Mouse (Mus musculus): ENCODE measurements at regions not wholly inside any gene's neighbourhood (a gene's known extent, or its start where the extent isn't known, plus 50 kb on each side); places are given as distances from the start of the nearest gene placed in this dataset.
"Not testable (repeated sequence)": the region's sequence is repeated elsewhere in the genome, so short reads cannot be mapped to it uniquely, and the experiment has no call there.

DNA sequence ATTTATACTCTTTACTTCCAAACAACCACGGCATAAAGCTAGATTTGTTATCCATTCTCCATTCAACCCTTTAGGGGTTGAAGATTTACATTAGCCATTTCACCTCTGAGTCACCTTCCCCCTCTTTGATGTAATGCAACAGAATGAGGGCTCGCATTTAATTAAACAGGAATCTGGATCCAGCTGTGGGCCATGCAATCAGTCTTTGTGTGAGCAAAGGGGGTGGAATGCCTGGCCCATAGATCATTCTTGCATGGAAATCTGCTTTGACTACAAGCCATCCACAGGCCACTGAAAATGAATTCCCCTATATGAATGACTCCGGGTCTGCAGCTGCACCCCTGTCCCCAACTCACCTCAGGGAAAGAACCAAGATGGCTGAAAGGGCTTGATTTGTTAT is 574.4 kb downstream of the Cypt12 start:
- no peak for DNase-seq (ENCODE audit: low spot score)

DNA sequence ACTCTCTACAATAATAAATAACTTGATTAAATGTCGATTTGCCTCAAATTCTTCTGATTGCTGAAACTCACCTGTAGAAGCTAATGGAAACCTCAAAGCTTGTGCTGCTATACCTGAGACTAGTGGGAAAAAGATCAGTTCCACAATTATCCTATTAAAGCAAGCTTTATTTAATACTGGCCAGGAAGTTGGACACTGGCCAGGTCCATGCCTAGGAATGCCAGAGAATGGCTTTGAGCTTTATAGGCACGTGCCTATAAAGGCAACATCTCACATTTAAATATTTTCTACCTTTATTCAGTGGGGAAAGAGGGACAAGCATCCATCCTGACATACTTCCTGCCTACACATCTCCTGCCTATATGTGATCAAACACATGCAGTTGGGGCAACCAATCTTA is 575.8 kb downstream of the Cypt12 start:
- DNase-seq (ENCODE audit: low spot score) = no peak

DNA sequence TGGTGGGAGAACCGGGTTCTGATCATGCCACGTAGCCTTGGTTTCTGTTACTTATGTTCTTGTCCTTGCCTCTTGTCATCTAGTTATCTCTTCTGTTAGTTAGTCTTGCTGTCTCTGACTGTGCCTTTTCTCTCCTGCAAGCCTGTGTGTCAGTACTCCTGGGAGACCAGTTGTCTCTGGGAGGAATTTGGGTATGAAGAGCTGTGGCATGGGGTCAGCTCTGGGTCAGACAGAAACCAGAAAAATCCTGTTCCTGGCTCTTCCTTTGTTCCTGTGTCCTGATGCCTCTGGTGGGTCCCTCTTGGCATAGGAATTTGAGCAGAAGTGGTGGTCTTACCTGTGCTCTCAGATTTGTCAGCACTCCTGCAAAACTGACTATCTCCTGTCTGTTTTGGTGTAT is 609.0 kb downstream of the Cypt12 start:
- no peak for DNase-seq (ENCODE audit: low spot score)

GRCm38 (mm10) chr3:18560282-18560785 is 612.1 kb downstream of the Cypt12 start:
- DNase-seq (ENCODE audit: low spot score) = no peak

DNA sequence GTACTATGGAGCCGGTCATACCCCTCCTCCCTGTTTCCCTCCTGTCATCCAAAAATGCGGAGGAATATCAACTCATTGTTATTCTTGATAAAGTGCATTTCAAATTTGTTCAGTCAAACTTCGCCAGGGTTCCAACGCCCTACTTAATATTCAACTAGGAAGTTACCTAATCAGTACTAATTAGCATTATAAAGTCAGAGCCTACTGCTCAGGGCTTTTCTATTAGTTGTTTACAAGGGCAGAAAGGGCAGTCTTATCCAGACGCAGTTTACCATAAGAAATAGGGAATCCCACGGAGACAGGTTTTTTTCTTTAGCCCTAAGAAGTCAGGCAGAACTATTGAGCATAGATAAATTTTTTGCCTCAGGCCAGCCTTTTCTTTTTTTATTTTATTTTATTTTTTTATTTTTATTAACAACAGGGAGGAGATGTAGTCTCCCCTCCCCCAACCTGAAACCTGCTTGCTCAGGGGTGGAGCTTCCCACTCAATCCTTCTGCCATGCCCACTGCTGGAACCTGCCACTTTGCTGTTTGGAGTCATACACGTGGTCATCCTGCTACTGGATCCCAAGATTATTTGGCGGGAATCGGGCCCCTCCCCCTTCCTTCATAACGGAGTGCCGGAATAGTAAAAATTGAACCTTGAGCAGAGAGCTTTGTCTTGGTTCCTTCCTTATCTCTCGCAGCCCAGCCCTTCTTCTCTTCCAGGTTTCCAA is 632.9 kb downstream of the Cypt12 start:
- not testable (repeated sequence) for DNase-seq (ENCODE audit: low spot score)

DNA sequence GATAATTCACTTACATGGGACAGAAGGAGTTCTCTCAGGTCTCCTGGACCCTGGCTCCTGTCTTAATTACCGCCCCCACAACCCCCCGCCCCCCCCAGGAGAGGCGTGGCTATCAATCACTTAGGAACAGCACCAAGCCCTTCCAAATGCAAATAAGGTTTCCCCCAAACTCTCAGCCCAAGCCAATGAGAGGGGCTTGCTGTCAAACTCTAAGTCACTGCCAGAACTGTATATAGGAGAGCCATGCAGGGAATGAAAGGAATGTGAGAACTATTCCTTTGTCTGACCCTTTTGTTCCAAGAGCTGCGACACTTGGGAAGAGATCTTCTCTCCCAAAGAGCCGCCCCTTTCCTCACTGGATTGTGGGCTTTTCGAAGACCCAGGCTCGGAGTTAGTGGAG is 672.4 kb downstream of the Cypt12 start:
- no peak for DNase-seq (ENCODE audit: low spot score)

DNA sequence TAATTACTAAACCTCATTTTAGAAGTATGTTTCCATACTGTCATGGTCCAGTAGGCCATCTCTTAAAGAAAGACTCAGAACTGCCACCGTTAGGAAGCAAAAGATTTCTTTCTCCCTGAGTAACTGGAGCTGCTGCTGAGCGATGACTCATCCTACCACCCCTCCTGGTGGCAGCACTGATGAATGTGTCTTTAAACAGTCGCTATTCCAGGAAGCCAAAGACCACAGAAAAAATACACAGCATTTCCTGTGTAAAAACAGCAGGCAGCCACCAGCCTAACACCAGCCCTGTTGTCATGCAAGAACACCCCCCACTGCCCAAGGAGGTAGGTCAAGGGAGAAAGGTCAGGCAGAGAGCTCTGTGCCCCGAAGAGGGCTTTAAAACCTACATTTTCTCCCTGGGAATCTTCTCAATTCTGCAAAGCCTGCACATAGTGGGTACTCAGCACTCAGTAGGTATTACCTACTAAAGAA is 675.7 kb downstream of the Cypt12 start:
- DNase-seq (ENCODE audit: low spot score) = no peak

DNA sequence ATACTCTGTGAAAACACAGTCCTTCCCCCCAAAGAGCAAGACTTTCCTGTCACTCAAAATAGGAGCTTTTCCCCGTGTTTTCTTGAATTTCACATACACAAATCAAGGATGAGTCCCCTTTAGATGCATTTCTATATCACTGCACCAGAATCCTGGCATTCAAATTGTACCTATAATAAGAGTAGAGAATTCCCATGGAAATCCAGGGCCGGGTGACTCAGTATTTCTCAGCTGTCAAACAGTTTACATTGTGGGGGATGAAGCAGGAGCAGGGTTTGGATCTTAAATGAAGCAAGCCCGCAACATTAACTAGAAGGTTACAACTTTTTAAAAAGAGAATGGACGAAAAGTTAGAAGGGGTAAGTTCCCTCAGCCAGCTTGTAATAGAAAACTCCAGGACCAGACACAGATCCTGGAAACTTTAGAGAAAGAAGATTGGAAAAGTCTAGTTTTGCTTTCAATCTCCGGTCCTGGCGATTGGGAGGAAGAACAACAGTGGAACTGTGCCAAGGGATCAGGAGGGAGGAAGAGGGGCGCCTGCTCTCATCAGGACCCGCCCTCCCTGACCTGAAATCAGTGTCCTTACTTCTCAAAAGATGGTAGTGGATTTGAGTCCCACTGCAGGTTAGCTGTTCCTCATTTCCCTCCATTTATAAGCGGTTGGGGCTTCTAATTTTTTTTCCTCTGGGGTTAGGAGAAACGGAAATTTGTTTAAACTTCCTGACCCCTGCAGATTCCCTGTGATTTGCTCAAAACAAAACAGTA is 676.4 kb downstream of the Cypt12 start:
- DNase-seq (ENCODE audit: low spot score) = no peak

- DNase-seq (ENCODE audit: low spot score) = no peak
Observed at GRCm38 (mm10) chr3:18625395-18626328, 677.5 kb downstream of the Cypt12 start.

DNA sequence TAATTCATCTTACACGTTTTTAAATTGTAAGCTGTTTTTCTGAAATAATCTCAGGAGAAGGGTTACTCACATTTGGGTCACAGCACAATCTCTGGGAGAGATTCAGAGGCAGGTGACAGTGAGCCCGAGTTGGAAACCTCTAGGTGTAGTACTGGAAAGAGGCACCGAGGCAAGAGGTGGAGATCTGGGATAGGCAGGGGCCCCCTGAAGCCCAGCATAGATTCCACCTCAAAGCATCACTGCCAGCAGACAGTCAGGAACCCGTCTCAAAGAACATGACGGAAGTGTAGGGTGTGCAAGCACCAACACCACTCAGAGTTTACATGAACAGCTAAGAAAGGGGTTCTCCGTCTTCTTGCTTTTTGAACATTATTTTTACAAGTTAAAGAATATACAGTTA is 678.2 kb downstream of the Cypt12 start:
- no peak for DNase-seq (ENCODE audit: low spot score)

GRCm38 (mm10) chr3:18626820-18627219 is 678.6 kb downstream of the Cypt12 start:
- no peak for DNase-seq (ENCODE audit: low spot score)

- DNase-seq (ENCODE audit: low spot score) = no peak
Observed at GRCm38 (mm10) chr3:18629233-18629632, 681.0 kb downstream of the Cypt12 start.

GRCm38 (mm10) chr3:18631601-18632000 is 683.4 kb downstream of the Cypt12 start:
- no peak for DNase-seq (ENCODE audit: low spot score)

DNA sequence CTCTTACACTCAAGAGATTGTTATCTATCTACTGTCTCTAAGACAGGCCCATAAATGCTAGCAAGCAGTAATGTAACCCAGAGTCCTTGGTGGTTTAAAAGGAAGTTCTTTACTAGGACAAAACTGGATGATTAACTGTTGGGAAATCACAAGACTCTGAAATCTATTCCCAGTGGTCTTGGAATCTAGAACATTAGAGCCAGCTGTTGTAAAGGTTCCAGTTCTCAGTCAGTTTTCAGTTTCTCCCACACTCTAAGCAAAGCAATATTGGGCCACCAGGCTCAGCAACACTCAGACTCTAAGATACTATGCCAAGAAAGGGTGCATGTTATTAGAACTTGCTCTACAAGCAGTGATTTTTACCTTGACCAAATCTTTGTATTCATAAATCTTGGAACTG is 686.6 kb downstream of the Cypt12 start:
- DNase-seq (ENCODE audit: low spot score) = no peak

- DNase-seq (ENCODE audit: low spot score) = no peak
Observed at GRCm38 (mm10) chr3:18637553-18637952, 689.3 kb downstream of the Cypt12 start.

DNA sequence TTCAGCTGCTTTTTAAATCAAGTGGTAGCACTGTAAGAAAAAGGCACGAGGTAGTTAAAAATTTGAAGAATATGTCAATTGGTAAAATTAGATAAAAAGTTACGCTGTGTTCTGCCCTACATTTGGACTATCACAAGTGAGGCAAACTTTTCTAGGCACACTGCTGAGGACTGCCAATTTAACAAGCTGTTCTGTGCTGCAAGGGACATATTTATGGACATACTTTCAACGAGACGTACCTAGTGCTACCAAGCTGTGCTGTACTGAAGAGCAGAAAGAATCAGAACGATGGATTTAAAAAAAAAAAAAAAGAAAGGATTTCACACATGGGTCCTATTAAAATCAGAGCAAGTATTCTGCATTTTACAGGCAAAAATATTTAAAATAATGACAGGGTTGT is 692.1 kb downstream of the Cypt12 start:
- no peak for DNase-seq (ENCODE audit: low spot score)

- DNase-seq (ENCODE audit: low spot score) = no peak
Observed at GRCm38 (mm10) chr3:18641688-18642087, 693.5 kb downstream of the Cypt12 start.

GRCm38 (mm10) chr3:18643408-18644035 is 695.3 kb downstream of the Cypt12 start:
- DNase-seq (ENCODE audit: low spot score) = no peak

- no peak for DNase-seq (ENCODE audit: low spot score)
Observed at GRCm38 (mm10) chr3:18645481-18645880, 697.3 kb downstream of the Cypt12 start.

- no peak for DNase-seq (ENCODE audit: low spot score)
Observed at GRCm38 (mm10) chr3:18645927-18646326, 697.7 kb downstream of the Cypt12 start.

DNA sequence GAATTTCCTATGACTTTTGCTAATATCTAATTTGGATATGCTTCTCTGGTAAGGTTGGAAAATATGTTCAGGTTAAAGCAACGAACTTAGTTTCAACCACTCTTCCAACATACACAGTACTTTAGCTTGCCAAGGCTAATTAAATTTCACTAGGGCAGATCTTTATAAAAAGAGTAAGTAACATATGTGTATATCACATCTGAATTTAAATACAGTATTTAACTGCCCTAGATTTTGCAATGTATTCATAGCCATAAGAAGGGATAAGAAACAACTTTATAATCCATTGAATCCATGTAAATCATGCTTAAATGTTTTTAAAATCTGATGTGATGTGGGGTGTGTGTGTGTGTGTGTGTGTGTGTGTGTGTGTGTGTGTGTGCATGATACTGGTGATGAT is 705.3 kb downstream of the Cypt12 start:
- no peak for DNase-seq (ENCODE audit: low spot score)

DNA sequence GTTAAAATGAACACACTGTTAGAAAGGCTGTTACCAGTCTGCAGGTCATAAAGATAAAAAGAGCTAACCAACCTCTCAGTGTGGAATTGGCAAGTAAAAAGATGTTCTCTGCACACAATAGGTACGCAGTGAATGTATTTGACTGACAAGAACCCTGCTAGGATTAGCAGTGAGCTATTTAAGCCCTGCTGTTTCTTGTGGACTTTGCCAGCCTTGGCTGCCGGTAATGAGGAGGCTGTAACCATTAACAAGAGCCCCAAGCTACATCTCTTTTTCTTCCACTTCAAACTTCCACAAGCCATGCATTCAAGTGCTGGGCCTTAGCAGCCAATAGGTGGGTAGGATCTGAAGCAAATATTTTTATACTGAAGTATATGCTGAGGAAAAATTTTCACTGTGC is 717.5 kb downstream of the Cypt12 start:
- DNase-seq (ENCODE audit: low spot score) = no peak

All from MN1 (cell line).